Mouse (Mus musculus): ENCODE results near the gene Olfr1358.

- TF ChIP-seq CTCF (conservative IDR thresholded peaks at IDR 0.05; ENCODE audit: low read length) (no peak), NANOG (IDR thresholded peaks at IDR 0.05; ENCODE audit: borderline replicate concordance, low read length) (no peak)
These were observed 42.5 kb upstream of the Olfr1358 start for GRCm38 (mm10) chr10:78474759-78475158.
